Mouse (Mus musculus): ENCODE results near the gene Nfrkb. TPM values are rescaled to one million over a fixed set of nuclear protein-coding genes. Genes with fewer than 3 reads are reported as not detected.
A peak's percentile ranks its signal among the peaks of the same experiment; 100 is the strongest.

Nfrkb gene
- polyA plus RNA-seq (2015; fragmentation: Nextera tagmentation; extraction: Ambion mirVana) = 20.5 and 21.5 TPM in 2 replicates

DNA sequence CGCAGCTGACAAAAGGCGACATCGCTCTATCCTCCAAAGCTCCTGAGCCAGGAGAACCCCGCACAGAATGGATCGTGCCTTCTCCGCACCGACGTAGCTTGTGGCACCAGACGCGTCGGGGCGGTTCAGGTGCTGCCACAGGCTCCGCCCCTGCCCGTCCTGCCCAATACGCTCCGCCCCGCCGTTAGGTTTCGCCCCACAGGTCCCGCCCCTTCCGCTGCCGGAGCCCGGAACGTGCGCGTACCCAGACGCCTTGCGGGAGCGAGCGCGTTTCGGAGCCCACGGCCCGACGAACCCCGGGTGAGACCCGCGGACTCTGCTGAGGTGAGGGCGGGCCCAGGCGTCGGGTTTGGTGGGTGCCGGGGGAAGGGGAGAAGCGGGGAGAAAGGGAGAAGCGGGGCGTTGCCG, at the start of gene Nfrkb:
Gene Nfrkb (plus strand): TSS at position 246 of the 408 bp plus-strand sequence.
- WGBS = under 1% methylated on average over 45 of the region's 46 CpGs
- ATAC-seq (ENCODE audit: insufficient number of reproducible peaks, low FRiP score, low TSS enrichment, low read depth) = peak; percentile 94
- H3K4me3 ChIP-seq = peak within 1 kb of the TSS; percentile 74
- no peaks in the 10 kb centered on the region for H3K27me3 ChIP-seq
- peak within 1 kb of the TSS; percentile 85 for H3K9ac ChIP-seq
- peaks cover 13% of the 10 kb centered on the region for H3K36me3 ChIP-seq
- H3K4me1 ChIP-seq = peaks cover 13% of the 10 kb centered on the region
- peak within 1 kb of the TSS; percentile 55 for H3K4me2 ChIP-seq
- H3K9me3 ChIP-seq = no peaks in the 10 kb centered on the region
- H3K27ac ChIP-seq = peak within 1 kb of the TSS; percentile 43

DNA sequence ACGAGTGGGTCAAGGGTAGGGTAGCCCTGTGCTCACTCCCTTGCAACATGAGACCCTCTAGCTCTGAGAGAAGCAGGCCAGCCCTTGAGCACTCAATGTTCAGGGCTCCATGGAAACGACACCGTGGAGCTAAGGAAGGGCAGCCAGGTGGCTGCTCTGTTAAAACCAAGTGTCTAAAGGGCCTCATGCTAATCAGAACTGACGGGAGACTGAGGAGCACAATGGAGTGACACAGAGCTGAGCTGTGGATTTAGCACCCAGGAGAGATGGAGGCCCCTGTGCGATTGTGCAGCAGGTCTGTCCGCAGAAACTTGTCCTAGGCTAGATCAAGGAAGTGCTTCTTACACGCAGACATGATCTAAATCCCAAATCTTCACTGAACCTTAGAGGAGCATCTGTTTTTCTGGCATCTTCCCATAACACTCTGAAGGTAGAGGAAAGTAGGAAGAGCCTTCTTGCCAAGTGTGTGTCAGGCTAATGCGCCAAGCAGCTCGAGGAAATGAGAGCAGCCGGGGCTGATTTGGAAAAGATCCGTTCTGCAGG, 41.6 kb upstream of the Nfrkb start:
- Histone ChIP-seq H3K4me1 (0 out of 2 replicates have a peak, but pooled peaks cover 4% of the 10 kb centered on the region), H3K4me2 (no peak overlapping the region), H3K9ac (no peak overlapping the region), H3K27me3 (no peaks in the 10 kb centered on the region), H3K27ac (no peak overlapping the region), H3K9me3 (no peaks in the 10 kb centered on the region), H3K36me3 (peaks cover 5% of the 10 kb centered on the region), H3K4me3 (no peak overlapping the region)
- no peak for ATAC-seq (ENCODE audit: insufficient number of reproducible peaks, low FRiP score, low TSS enrichment, low read depth)
- 63% methylated on average over 11 of the region's 11 CpGs for WGBS

DNA sequence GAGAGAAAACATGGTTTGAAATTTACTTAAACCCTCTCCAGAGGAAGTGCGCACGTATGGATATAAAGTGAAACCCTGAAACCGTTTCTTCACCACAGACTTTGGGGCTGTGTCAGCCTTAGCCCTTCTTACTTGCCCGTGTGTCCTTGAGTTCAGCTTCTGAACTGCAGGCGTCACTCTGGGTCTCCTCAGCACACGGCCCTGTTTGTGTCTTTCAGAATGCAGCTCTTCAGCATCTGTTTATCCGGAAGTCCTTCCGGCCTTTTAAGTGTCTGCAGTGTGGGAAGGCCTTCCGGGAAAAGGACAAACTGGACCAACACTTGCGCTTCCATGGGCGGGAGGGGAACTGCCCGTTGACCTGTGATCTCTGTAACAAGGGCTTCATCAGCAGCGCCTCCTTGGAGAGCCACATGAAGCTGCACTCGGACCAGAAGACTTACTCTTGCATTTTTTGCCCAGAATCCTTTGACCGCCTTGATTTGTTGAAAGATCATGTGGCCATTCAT, 39.4 kb upstream of the Nfrkb start:
- ATAC-seq (ENCODE audit: insufficient number of reproducible peaks, low FRiP score, low TSS enrichment, low read depth) = no peak
- 73% methylated on average over 15 of the region's 15 CpGs for WGBS
- H3K27me3 ChIP-seq = no peaks in the 10 kb centered on the region
- H3K36me3 ChIP-seq = peaks cover 8% of the 10 kb centered on the region
- H3K4me3 ChIP-seq = no peak overlapping the region
- H3K9me3 ChIP-seq = no peaks in the 10 kb centered on the region
- H3K27ac ChIP-seq = no peak overlapping the region
- 0 out of 2 replicates have a peak, but pooled peaks cover 4% of the 10 kb centered on the region for H3K4me1 ChIP-seq
- no peak overlapping the region for H3K4me2 ChIP-seq
- H3K9ac ChIP-seq = no peak overlapping the region

DNA sequence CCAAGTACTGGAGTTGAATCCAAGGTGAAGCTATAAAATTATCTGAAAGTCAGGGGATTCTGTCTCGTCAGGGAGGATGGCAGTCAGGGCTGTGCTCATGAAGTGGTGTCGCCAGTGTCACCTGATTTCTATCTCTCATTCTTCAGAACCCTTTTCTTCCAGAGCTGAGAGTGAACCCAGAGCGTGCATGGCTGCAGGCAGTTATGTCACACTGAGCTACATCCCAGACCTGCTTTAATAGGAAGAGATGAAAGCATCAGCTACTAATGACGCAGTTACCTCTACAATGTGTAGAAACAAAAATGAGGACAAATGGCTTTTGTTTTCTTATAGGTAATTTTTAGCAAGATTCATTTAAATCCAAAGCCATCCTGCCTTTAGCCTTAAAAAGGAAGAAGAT, 37.5 kb upstream of the Nfrkb start:
- Histone ChIP-seq H3K4me3 (no peak overlapping the region), H3K4me2 (no peak overlapping the region), H3K27ac (no peak overlapping the region), H3K27me3 (no peaks in the 10 kb centered on the region), H3K9ac (no peak overlapping the region), H3K9me3 (no peaks in the 10 kb centered on the region), H3K36me3 (peaks cover 11% of the 10 kb centered on the region), H3K4me1 (no peaks in the 10 kb centered on the region)
- no peak for ATAC-seq (ENCODE audit: insufficient number of reproducible peaks, low FRiP score, low TSS enrichment, low read depth)
- 72% methylated on average over 4 of the region's 4 CpGs for WGBS

DNA sequence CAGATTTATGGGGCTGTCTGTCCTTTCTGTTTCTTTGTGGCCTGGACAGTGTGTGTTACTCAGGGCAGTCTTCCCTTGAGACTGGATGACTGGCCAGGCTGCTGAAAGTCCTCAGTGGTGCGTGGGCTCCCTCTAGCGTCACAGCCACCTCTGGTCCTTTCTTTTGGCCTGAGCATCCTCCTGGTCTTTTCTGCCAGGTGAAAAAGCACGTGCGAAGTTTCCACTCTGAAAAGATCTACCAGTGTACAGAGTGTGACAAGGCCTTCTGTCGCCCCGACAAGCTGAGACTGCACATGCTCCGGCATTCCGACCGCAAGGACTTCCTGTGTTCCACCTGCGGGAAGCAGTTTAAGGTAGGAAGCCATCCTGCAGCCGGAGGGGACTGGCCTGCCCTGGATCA, 37.1 kb upstream of the Nfrkb start:
- Histone ChIP-seq H3K4me1 (no peaks in the 10 kb centered on the region), H3K36me3 (peaks cover 14% of the 10 kb centered on the region), H3K27me3 (no peaks in the 10 kb centered on the region), H3K9me3 (no peaks in the 10 kb centered on the region), H3K9ac (no peak overlapping the region), H3K4me3 (no peak overlapping the region), H3K27ac (no peak overlapping the region), H3K4me2 (no peak overlapping the region)
- 63% methylated on average over 11 of the region's 11 CpGs for WGBS
- ATAC-seq (ENCODE audit: insufficient number of reproducible peaks, low FRiP score, low TSS enrichment, low read depth) = no peak

DNA sequence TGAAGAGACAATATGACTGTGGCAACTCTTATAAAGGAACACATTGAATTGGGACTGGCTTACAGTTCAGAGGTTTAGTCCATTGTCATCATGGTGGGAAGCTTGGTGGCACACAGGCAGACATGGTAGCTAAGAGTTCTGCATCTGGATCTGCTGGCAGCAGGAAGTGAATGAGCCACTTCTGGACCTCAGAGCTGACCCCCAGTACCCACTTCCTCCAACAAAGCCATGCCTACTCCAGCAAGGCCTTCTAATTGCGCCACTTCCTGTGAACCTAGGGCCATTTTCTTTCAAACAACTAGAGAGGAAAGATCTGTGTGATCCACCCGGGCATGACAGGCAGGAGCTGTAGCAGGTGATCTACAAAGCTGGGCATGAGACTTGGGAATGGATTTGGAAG, 33.3 kb upstream of the Nfrkb start:
- Histone ChIP-seq H3K4me1 (no peaks in the 10 kb centered on the region), H3K36me3 (peaks cover 38% of the 10 kb centered on the region), H3K9ac (no peak overlapping the region), H3K4me3 (no peak overlapping the region), H3K9me3 (no peaks in the 10 kb centered on the region), H3K4me2 (no peak overlapping the region), H3K27me3 (no peaks in the 10 kb centered on the region), H3K27ac (no peak overlapping the region)
- 76% methylated on average over 2 of the region's 2 CpGs for WGBS
- no peak for ATAC-seq (ENCODE audit: insufficient number of reproducible peaks, low FRiP score, low TSS enrichment, low read depth)

DNA sequence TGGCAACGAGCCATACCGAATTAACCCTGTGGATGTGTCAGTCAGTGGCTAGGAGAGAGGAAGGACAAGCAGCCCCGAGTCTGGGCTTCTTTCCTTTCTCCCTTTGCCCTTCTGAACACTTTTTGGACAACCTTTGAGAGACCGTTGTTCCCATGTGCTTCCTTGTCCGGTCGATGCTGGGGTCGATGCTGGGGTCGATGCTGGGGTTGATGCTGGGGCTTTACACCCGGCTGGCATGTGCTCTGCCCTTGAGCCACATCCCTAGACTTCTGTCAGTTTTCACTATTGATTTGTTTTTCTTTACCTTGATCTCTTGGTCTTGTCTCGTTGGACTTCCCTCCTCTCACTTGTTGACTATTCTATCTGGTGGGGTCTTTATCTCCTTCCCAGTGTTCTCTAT, 32.5 kb upstream of the Nfrkb start:
- Histone ChIP-seq H3K9me3 (no peaks in the 10 kb centered on the region), H3K4me2 (no peak overlapping the region), H3K27me3 (no peaks in the 10 kb centered on the region), H3K36me3 (peaks cover 39% of the 10 kb centered on the region), H3K9ac (no peak overlapping the region), H3K4me1 (no peaks in the 10 kb centered on the region), H3K27ac (no peak overlapping the region), H3K4me3 (no peak overlapping the region)
- ATAC-seq (ENCODE audit: insufficient number of reproducible peaks, low FRiP score, low TSS enrichment, low read depth) = no peak
- 92% methylated on average over 10 of the region's 10 CpGs for WGBS

DNA sequence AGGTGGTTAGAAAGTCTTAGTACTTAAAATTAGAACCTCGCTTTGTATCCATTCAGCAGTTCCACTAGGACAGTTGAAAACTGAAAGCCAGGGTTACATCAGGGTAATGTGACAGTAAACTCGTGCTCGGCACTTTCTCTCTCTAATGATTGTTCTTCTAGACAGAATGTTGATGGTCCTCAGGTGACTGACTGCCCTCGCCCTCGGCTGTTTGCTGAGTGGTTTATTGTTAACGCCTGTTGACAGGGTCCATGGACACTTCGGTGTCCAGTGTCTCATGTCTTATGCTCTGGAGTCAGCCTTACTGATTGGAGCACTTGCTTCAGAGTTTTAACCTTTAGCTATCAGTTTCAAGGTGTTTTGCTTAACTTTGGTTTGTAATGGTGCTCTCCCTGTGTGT, 31.9 kb upstream of the Nfrkb start:
- 82% methylated on average over 7 of the region's 7 CpGs for WGBS
- no peaks in the 10 kb centered on the region for H3K9me3 ChIP-seq
- H3K9ac ChIP-seq = no peak overlapping the region
- no peaks in the 10 kb centered on the region for H3K27me3 ChIP-seq
- ATAC-seq (ENCODE audit: insufficient number of reproducible peaks, low FRiP score, low TSS enrichment, low read depth) = no peak
- H3K36me3 ChIP-seq = peaks cover 41% of the 10 kb centered on the region
- no peaks in the 10 kb centered on the region for H3K4me1 ChIP-seq
- H3K4me2 ChIP-seq = no peak overlapping the region
- no peak overlapping the region for H3K27ac ChIP-seq
- no peak overlapping the region for H3K4me3 ChIP-seq

DNA sequence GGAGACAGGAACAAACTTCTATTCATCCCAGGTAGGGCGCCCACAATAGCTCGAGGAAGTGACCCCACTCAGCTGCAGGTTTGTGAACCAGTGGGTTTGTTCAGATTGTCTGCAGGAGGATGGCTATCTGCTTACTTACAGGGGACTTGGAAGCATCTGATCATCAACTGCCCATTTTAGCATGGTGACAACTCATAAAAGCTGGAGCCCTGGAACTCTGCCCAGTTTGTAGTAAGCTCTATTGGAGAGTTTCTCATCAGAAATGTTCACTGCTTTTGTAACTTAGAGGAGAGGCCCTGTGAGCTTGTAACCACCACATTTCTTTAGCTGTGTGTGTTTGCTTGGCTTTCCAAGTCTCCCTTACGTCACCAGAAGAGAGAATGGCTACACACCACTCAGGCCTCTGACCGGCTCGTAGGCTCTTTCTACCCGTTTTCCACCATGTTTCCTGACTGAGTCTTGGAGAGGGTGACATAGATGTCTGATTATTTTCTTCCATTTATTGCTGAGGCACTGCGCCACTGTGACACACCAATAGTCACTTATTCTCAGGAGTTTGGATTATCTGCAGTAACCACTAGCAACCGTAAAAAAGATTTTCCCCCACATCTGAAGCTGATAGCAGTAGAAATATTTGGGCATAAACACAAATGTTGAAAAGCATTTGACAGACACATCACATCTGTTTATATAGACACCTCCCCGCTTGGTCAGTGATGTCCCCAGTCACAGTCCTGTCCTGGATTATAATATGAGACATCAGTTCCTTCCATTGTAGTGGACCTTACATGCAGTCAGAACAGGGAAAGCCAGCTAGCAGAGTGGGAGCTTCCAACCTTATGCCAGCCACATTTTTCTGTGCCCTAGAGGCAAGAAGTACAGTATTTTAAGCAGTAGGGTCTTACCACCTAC, 22.0 kb upstream of the Nfrkb start:
- no peak overlapping the region for H3K9ac ChIP-seq
- no peak overlapping the region for H3K4me2 ChIP-seq
- H3K4me3 ChIP-seq = no peak overlapping the region
- H3K27me3 ChIP-seq = no peaks in the 10 kb centered on the region
- no peak for ATAC-seq (ENCODE audit: insufficient number of reproducible peaks, low FRiP score, low TSS enrichment, low read depth)
- WGBS = 86% methylated on average over 9 of the region's 9 CpGs
- peaks cover 45% of the 10 kb centered on the region for H3K36me3 ChIP-seq
- no peaks in the 10 kb centered on the region for H3K9me3 ChIP-seq
- H3K27ac ChIP-seq = no peak overlapping the region
- H3K4me1 ChIP-seq = no peaks in the 10 kb centered on the region

DNA sequence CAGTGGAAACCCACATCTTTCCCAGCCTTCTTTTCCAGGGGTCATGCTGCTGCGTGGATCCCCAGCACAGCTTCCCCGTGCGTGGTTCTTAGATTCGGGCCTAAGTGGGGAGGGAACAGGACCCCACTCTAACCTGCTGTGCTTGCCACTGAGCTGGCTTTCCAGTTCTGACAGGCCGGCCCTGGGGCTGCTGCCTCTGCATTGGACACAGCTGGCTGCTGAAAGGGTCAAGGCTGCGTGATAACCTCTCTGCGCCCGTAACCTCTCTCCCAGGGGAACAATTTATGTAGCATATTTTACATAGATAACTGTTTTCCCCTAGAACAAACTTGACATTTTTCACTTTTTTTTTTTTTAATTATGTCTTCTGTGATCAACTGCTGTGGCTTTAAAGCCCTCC, 20.9 kb upstream of the Nfrkb start:
- WGBS = 78% methylated on average over 8 of the region's 8 CpGs
- no peak overlapping the region for H3K27ac ChIP-seq
- H3K4me1 ChIP-seq = no peaks in the 10 kb centered on the region
- H3K27me3 ChIP-seq = no peaks in the 10 kb centered on the region
- H3K9me3 ChIP-seq = no peaks in the 10 kb centered on the region
- peaks cover 37% of the 10 kb centered on the region for H3K36me3 ChIP-seq
- no peak overlapping the region for H3K4me2 ChIP-seq
- H3K4me3 ChIP-seq = no peak overlapping the region
- H3K9ac ChIP-seq = no peak overlapping the region
- no peak for ATAC-seq (ENCODE audit: insufficient number of reproducible peaks, low FRiP score, low TSS enrichment, low read depth)

DNA sequence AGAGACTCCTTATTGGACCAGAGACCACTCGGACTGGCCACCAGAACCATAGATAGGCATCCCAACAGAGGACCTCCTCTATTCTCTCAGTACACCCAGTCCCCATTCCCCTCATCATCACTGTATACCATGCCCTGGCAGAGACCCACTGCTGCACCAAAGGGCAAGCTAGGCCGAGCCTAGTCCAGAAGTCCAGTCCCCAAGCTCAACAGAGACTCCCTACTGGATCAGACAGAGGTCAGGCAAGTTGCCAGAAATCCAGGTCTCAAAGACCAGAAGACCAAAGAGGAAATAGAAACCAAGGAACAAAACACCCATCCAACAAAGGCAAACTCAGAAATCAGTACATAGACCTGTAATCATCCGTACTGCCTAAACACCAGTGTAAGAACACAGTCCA, 14.3 kb upstream of the Nfrkb start:
- Histone ChIP-seq H3K27me3 (no peaks in the 10 kb centered on the region), H3K4me2 (no peak overlapping the region), H3K4me1 (no peaks in the 10 kb centered on the region), H3K36me3 (peaks cover 22% of the 10 kb centered on the region), H3K9ac (no peak overlapping the region), H3K9me3 (no peaks in the 10 kb centered on the region), H3K4me3 (no peak overlapping the region), H3K27ac (no peak overlapping the region)
- ATAC-seq (ENCODE audit: insufficient number of reproducible peaks, low FRiP score, low TSS enrichment, low read depth) = no peak
- 89% methylated on average over 3 of the region's 3 CpGs for WGBS

DNA sequence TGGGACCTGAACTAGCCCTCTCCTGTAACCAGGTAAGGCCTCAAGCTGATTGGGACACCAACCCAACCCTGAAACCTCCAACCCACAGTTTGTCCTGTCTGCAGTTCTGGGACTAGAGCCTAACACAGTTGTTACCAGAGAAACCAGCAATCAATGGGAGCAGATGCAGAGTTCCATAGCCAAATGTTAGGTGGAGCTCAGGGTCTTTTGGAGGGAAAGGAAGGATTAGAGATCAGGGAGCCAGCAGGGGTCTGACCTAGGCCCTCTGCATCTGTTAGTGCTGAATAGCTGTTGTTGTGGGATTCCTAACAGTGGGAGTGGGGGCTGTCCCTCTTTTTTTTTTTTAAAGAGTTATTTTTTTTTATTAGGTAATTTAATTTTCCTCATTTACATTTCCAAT, 9.3 kb upstream of the Nfrkb start:
- Histone ChIP-seq H3K9ac (no peak overlapping the region), H3K4me3 (no peak overlapping the region), H3K36me3 (peaks cover 7% of the 10 kb centered on the region), H3K9me3 (no peaks in the 10 kb centered on the region), H3K27me3 (no peaks in the 10 kb centered on the region), H3K4me2 (no peak overlapping the region), H3K27ac (no peak overlapping the region), H3K4me1 (no peaks in the 10 kb centered on the region)
- no peak for ATAC-seq (ENCODE audit: insufficient number of reproducible peaks, low FRiP score, low TSS enrichment, low read depth)
